Mouse (Mus musculus) lung, postnatal 14 days (tissue): ENCODE measurements around the gene Itpr2.

Experiments used
- DNase-seq: peaks from one replicate; pipeline ENCODE4 v3.0.0; 2021

Itpr2 gene

GRCm38 (mm10) chr6:146343671-146344384 is 158.2 kb downstream of the Itpr2 start:
- DNase-seq: no peak

DNA sequence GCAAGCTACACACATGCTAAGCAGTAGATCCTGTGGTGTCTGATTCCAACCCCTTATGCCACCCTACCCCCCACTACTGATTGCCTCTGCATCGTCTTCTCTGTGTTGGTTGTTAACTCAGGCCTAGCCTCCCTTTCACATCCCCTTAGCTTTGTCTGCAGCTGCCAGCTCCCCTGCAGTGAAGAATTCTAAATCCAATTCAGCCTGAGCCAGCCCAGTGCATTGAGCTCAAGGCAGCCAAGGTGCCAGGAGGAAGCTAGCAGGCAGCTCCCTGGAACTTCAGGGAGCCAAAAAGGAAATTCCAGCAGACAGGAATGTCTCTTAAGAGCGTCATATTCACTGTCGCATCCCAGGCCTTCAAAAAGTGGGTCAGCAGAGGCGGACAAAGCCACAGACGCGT is 159.0 kb downstream of the Itpr2 start:
- DNase-seq: no peak

GRCm38 (mm10) chr6:146341934-146342333 is 160.1 kb downstream of the Itpr2 start:
- no peak for DNase-seq

DNA sequence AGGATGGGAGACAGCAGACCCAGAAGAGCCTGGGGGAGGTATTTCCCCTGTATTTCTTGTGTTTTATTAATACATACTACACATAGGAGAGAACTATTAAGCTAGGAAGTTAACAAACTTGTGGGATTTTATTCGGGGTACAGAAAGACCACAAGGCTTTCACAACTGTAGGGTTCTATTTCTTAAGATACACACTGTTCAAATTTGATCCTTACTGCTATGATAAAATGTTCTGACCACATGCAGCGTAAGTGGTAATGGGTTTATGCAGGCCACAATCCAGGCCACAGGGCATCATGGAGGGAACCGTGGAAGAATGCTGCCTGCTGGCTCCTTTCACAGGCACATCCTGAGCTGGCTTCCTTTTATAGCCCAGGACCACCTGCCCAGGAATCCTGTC is 160.6 kb downstream of the Itpr2 start:
- no peak for DNase-seq

DNA sequence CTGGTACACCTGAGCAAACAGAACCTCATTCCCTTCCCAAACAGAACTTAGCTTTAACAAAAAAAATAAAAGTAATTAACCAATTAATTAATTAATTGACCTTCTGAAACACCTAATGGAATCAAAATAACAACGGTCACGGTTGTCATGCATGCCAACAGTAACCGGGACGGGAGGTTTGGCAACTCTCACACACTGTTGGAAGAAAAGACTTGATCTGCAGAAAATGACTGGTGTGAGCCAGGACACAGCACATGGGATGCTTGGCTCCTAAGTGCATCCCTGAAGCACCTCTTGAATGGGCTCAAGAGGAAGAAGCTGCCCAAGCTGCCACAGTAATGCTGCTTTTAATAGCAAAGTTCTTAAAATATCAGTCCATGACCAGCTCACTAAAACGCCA is 161.1 kb downstream of the Itpr2 start:
- no peak for DNase-seq

GRCm38 (mm10) chr6:146339779-146340178 is 162.2 kb downstream of the Itpr2 start:
- peak; percentile 55 for DNase-seq

GRCm38 (mm10) chr6:146337237-146337636 is 164.8 kb downstream of the Itpr2 start:
- no peak for DNase-seq

DNA sequence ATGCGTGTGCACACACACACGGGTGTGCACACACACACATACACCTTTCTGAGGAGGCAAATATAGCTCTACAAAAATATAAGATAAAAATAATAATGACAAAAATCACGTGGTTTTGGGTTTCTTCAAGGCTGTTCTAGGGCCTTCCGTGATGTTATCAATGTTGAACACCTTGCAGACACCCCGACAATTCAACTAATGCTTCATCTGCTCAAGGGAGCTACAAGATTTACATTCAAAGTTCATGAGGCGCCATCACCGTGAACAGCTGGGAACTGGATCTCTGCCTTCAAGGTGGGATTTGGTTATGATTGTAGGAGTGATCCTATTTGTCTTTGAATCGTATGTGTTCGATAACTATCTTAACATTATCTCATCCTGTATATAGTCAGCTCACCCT is 166.8 kb downstream of the Itpr2 start:
- DNase-seq: no peak

GRCm38 (mm10) chr6:146333506-146333905 is 168.5 kb downstream of the Itpr2 start:
- DNase-seq: no peak

- DNase-seq: no peak
Observed at GRCm38 (mm10) chr6:146331017-146331669, 170.9 kb downstream of the Itpr2 start.

GRCm38 (mm10) chr6:146329079-146329478 is 172.9 kb downstream of the Itpr2 start:
- no peak for DNase-seq

DNA sequence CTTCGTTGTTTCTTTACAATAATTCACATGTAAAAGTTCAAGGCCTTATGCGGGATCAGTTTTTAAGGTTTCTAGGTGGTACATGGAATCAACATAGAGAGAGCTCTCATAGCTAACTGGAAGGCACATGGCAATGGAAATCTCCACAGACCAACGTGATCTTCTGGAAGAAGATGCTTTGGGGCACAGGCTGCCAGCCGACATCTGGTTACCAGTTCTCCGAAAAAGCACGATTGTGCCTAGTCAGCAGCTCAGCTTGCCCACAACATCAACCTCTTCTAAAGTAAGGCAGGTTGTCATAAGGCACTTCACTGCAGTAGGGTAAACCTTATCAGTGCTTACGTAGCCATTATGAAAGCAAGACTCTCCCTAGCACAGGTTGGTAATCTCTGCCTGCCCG is 175.4 kb downstream of the Itpr2 start:
- no peak for DNase-seq

DNA sequence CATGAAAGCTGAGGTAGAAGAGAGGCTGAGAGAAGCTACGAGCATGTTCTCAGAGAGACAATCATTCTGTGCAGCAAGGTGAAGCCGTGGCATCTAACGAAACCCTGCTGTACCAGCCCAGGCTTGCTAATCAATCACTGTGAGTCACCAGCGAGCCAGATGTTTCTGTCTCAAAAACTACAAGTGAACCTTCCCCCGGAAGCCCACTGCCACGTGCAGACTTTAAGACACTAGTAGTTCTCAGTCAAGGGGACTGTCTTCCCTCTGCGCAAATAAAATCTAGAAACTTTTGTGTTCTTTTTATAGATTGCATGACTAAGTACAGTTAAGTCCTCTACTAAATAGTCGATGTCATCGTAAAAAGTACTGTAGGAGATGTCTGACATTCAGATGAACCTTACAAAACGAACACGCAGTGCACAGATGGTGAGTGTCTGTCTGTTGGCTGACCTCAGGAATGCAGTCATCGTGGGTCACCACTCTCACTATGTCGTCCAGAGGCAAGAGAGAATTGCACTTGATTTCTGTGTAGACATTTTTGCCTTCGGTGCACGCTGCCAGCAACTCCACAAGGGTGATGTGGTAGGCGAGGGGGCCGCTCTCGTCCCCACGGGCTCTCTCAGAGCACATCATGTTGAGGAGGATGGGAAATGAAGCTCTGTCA is 177.3 kb downstream of the Itpr2 start:
- DNase-seq: peak; percentile 16

GRCm38 (mm10) chr6:146322555-146322954 is 179.5 kb downstream of the Itpr2 start:
- no peak for DNase-seq

DNA sequence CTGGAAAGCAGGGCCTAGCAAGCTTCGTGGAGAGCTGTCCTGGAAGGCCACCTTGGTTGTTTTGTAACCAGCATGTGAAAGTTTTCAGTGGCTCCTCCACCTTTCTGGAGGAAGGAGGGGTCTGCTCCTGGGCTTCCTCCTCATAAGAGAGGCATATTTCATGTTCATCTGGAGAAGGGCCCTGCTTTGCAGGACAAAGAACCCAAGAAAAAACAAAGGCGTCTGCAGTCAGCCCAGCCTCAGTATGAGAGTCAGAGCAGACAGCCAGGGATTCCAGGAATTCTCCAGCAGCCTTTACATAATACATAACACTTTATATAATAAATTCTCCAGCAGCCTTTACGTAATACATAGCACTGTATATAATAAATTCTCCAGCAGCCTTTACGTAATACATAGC is 180.1 kb downstream of the Itpr2 start:
- DNase-seq: no peak

- DNase-seq: no peak
Observed at GRCm38 (mm10) chr6:146316415-146316814, 185.6 kb downstream of the Itpr2 start.

- no peak for DNase-seq
Observed at GRCm38 (mm10) chr6:146315153-146315552, 186.9 kb downstream of the Itpr2 start.

- DNase-seq: no peak
Observed at GRCm38 (mm10) chr6:146314304-146314703, 187.7 kb downstream of the Itpr2 start.

DNA sequence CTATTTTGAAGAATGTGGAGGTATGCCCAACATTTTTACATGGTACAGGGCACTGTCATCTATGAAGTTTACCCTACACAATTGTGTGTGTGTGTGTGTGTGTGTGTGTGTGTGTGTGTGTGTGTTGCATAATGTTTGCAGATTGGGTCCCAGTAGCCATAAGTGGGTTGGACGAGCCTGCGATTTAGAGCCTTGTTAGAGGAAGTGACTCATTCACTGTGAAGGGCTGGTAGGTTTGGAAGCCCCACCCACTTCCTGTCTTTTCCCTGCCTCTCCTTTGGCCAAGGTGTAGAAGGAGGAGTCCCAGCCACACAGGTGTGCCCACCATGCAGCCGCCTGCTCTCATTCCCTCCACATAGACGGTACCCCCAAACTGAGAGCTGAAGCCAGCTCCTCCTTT is 188.6 kb downstream of the Itpr2 start:
- DNase-seq: no peak

DNA sequence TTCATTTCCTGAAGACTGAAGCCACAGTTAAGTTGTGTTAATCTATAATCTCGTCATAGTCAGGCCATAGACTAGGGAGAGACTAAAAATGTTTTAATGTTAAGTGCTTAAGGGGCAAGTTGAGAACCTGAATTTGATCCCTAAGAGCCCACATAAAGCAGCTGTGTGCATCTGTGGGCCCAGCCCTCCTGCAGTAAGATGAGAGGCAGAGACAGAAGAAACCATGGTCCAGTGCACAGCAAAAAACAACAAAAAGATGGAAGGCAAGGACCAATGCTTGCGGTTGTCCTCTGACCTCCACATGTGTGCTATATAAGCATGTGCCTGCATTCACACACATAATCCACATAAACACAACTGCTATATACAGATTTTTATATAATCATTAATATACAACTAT is 191.8 kb downstream of the Itpr2 start:
- DNase-seq: no peak

- DNase-seq: no peak
Observed at GRCm38 (mm10) chr6:146309335-146309734, 192.7 kb downstream of the Itpr2 start.

GRCm38 (mm10) chr6:146305995-146306394 is 196.0 kb downstream of the Itpr2 start:
- no peak for DNase-seq

GRCm38 (mm10) chr6:146304088-146304487 is 197.9 kb downstream of the Itpr2 start:
- DNase-seq: no peak

GRCm38 (mm10) chr6:146303336-146303735 is 198.7 kb downstream of the Itpr2 start:
- no peak for DNase-seq
